Mouse (Mus musculus) central nervous system, embryonic 14 days (tissue): ENCODE results near the gene Tpbgl. TPM values are rescaled to one million over a fixed set of nuclear protein-coding genes. Genes with fewer than 3 reads are reported as not detected.

Experiments
- polyA plus RNA-seq: library from polyadenylated mRNA; depleted of rRNA; stranded (reverse); fragments of >200 nt; gene quantifications from 2 replicates; pipeline ENCODE4 v1.2.3, GENCODE M21; 2012; rRNA removed

Tpbgl gene
- polyA plus RNA-seq: 0.69 and 1.7 TPM in 2 replicates

DNA sequence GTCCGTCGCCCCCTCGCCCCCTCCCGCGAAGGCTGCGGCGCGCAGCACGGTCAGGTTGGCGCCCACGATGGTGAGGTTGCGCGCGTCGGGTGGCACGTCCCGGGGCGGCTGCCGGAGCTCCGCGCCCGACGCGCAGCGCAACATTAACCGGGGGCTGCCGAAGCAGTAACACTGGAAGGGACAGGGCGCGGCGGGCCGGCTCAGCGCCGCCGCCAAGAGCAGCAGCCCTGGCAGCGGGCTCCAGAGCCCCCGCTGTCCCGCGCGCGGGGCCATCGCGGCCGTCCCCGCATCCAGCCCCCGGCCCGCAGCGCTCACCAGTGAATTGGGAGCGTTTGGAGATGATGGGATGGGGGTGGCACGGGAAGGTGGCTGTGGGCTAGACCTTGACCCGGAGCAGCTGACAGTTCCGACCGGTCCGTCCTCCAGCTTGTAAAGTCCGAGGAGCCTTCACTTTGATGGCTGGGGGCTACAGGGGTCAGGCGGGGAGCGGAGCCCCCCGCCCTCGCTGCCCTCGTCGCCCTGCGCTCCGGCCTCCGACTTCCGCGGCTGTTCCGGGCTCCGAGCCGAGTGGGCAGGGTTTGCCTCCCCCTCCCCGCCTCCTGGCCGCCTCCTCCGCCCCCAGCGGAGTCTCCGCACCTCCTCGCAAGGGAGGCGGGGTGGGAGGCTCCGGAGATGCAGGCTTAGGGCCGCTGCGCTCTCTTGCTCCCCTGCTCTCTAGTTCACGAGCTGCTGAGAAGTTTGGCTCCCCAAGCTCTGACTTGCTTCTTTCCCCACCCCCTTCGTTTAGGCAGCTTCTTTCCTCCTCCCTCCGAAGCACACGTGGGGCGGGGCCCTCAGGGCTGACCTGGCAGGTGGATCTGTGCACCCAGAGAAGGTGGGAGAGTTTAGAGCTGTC, at the start of gene Tpbgl:
Gene Tpbgl (minus strand): TSS at position 728 of the 895 bp plus-strand sequence.

Other genes with a start within 250 kb of the Tpbgl start
- gene Gdpd5, start 245.7 kb downstream of the Tpbgl start, polyA plus RNA-seq: 39.6 and 46.2 TPM in 2 replicates
- gene Klhl35, start 161.1 kb downstream of the Tpbgl start, polyA plus RNA-seq: 13.4 and 15.2 TPM in 2 replicates
- gene Rps3, start 143.4 kb downstream of the Tpbgl start, polyA plus RNA-seq: 859 and 869 TPM in 2 replicates
- 41.2 and 42.0 TPM in 2 replicates for gene Arrb1, start 91.6 kb downstream of the Tpbgl start, polyA plus RNA-seq
- 6.0 and 6.2 TPM in 2 replicates for gene Slco2b1, start 84.2 kb upstream of the Tpbgl start, polyA plus RNA-seq
- gene Olfr520, start 103.2 kb upstream of the Tpbgl start, polyA plus RNA-seq: 0.13 TPM in 1 of 2 replicates, not detected in the other
- not detected in 2 replicates for gene Olfr521, start 136.4 kb upstream of the Tpbgl start, polyA plus RNA-seq
- gene Neu3, start 201.3 kb upstream of the Tpbgl start, polyA plus RNA-seq: 1.8 and 2.1 TPM in 2 replicates
- gene Xrra1, start 232.0 kb upstream of the Tpbgl start, polyA plus RNA-seq: 0.49 and 0.52 TPM in 2 replicates
- 100 and 114 TPM in 2 replicates for gene Spcs2, start 236.4 kb upstream of the Tpbgl start, polyA plus RNA-seq